Mouse (Mus musculus) cerebellum, adult 2 months (tissue): Measurements from ENCODE around the gene Tgm2.

ENCODE experiments used
- CTCF ChIP-seq: fragments of 200-500 bp; IDR thresholded peaks from 2 replicates; pipeline ENCODE4 v1.5.1; 2011; ENCODE audit warnings: low read depth, mild to moderate bottlenecking, control low read depth, low read length, moderate library complexity, borderline replicate concordance; ENCODE audit not compliant: insufficient read depth
- POLR2A ChIP-seq: fragments of 200-500 bp; IDR thresholded peaks from 2 replicates; pipeline ENCODE4 v1.6.1; 2011; ENCODE audit warnings: low read length, control low read depth, borderline replicate concordance; ENCODE audit not compliant: insufficient read depth

GRCm38 (mm10) chr2:158157654-158158053 lies 11.4 kb upstream of the Tgm2 start:
- TF ChIP-seq CTCF (no peak), POLR2A (no peak)
